Mouse (Mus musculus) stomach, embryonic 15.5 days (tissue): ENCODE results near the gene Tlx1. TPM values are rescaled to one million over a fixed set of nuclear protein-coding genes. Genes with fewer than 3 reads are reported as not detected.

Source experiments
- ATAC-seq: fragments of 200-750 bp; cut with Nextera tagmentation; 2 replicates; pipeline ENCODE4 v1.8.0; 2017; ENCODE audit warnings: low read depth, moderate number of reproducible peaks, moderate TSS enrichment; ENCODE audit not compliant: insufficient read depth, low FRiP score
- H3K27ac ChIP-seq: fragments of 300-500 bp; sonication (generic); 2 replicates; pipeline ENCODE4 v1.5.1; 2015; ENCODE audit warnings: mild to moderate bottlenecking, inconsistent platforms
- H3K27me3 ChIP-seq: fragments of 300-500 bp; sonication (generic); replicated peaks from 2 replicates; pipeline ENCODE4 v1.6.1; 2015; ENCODE audit warnings: inconsistent platforms
- H3K36me3 ChIP-seq: fragments of 300-500 bp; sonication (generic); 2 replicates; pipeline ENCODE4 v1.6.1; 2015; ENCODE audit warnings: inconsistent platforms
- H3K4me1 ChIP-seq: fragments of 300-500 bp; sonication (generic); 2 replicates; pipeline ENCODE4 v1.6.1; 2015; ENCODE audit warnings: inconsistent platforms
- H3K4me2 ChIP-seq: fragments of 300-500 bp; sonication (generic); 2 replicates; pipeline ENCODE4 v1.6.1; 2015; ENCODE audit warnings: mild to moderate bottlenecking, inconsistent platforms
- H3K4me3 ChIP-seq: fragments of 300-500 bp; sonication (generic); replicated peaks from 2 replicates; pipeline ENCODE4 v1.5.1; 2015; ENCODE audit warnings: inconsistent platforms
- H3K9ac ChIP-seq: fragments of 300-500 bp; sonication (generic); 2 replicates; pipeline ENCODE4 v1.6.1; 2015; ENCODE audit warnings: inconsistent platforms
- H3K9me3 ChIP-seq: fragments of 300-500 bp; sonication (generic); 2 replicates; pipeline ENCODE4 v1.6.1; 2016; ENCODE audit warnings: inconsistent platforms
- WGBS: fragments of 180-500 bp; shearing (Covaris S2); methylation state at CpG from one replicate; pipeline ENCODE4 v1.1.7; 2015; 5-methylcytosine and 5-hydroxymethylcytosine counted together
- polyA plus RNA-seq: library from polyadenylated mRNA; unstranded; fragments of >200 nt; fragmentation: Nextera tagmentation; extraction: Ambion mirVana; gene quantifications from 2 replicates; pipeline ENCODE4 v1.2.1, GENCODE M21; 2015

Gene Tlx1
- polyA plus RNA-seq, 1 experiment from 2014 or later: 5.4 TPM

DNA sequence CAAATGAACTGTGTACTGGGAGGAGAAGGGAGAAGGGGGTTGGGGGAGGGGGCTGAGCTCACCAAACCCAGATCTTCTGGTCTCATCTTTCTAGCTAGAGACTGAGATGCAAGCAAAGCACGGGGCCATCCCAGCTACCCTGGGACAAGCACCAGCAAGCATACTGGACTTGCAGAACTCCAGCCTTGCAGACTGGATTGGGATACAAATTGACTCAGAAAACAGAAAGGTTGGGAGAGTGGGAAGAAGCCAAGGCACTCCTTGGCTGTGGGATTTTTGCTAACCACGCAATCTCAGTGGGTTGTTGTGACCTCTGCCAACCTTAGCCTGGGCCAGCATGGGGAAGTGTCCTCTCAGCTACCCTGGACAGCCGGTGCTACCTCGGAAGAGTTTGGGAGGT lies 3.4 kb upstream of the Tlx1 start:
- 0% methylated on average over 4 of the region's 4 CpGs for WGBS

DNA sequence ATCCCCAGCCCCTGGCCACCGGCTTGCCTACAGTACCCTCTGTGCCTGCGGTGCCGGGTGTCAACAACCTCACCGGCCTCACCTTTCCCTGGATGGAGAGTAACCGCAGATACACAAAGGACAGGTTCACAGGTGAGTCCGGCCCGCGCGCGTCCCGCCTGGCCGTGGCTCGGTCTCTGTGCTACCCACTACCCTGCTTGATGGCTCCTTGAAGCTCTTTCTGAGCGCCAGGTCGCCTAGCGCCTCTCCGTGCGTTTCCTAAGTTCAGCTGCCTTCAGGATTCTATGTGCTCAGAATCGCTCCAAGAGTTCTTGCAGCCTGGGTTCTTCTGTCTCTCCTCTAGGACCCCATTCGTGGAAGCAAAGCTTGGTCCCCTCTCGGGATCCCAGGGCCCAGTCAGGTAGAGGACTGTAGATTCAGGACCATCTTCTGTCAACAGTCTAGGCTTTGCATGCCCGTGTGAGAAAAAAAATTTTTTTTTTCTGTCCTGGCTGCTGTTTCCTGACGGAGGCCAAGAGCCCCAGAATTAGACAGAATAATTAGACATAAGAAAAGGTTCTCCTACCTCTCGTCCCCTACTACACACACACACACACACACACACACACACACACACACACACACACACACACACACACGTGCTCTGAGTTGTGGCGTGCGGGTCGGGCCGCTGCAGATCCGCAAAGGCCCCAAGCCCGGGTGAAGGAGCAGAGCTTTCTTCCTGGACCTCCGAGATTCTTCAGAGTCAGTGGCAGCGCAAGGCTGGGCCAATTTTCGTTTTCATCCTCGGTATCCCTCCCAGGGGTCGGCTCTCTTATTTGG lies 1.1 kb downstream of the Tlx1 start:
- Histone ChIP-seq H3K27ac (no peak overlapping the region), H3K27me3 (peaks cover 95% of the 10 kb centered on the region), H3K4me3 (peak overlapping the region; percentile 35), H3K4me2 (peak overlapping the region; percentile 49), H3K9ac (no peak overlapping the region), H3K9me3 (no peaks in the 10 kb centered on the region), H3K4me1 (peaks cover 20% of the 10 kb centered on the region), H3K36me3 (no peaks in the 10 kb centered on the region)
- ATAC-seq: no peak
- WGBS: 4% methylated on average over 36 of the region's 36 CpGs

More for the DNA sequence above, 3.4 kb upstream of the Tlx1 start:
- Histone ChIP-seq H3K9ac (no peak overlapping the region), H3K27me3 (peaks cover 96% of the 10 kb centered on the region), H3K4me1 (peaks cover 20% of the 10 kb centered on the region; the same call in 1 of the 2 replicates), H3K4me3 (no peak overlapping the region), H3K9me3 (no peaks in the 10 kb centered on the region), H3K36me3 (no peaks in the 10 kb centered on the region), H3K27ac (no peak overlapping the region), H3K4me2 (no peak overlapping the region)
- no peak for ATAC-seq

DNA sequence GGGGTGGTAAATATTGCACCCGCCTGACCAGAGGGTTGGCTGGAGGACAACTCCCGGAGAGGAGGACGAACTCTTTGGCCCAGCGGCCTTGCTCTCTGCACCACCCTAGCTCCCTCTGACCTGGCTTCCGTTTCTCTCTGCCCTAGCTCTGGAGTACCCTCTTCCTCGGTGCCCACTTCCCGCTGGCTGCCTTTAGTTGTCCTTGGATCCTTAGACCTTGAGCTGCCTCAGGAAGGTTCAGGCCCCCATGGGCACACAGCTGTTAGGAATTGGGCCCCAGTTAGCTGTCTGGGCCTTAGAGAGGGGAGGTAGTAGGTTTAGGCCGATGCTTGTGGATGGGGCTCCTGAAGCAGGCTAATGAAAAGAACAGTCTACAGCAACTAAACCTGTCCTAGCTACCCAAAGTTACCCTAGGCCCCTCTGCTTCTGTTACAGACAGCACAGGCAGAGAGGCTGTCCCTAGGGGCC lies 1.7 kb downstream of the Tlx1 start:
- Histone ChIP-seq H3K36me3 (no peaks in the 10 kb centered on the region), H3K27ac (no peak overlapping the region), H3K9ac (no peak overlapping the region), H3K27me3 (peaks cover 95% of the 10 kb centered on the region), H3K4me2 (no peak overlapping the region), H3K4me3 (peak overlapping the region; percentile 35), H3K9me3 (no peaks in the 10 kb centered on the region), H3K4me1 (peaks cover 20% of the 10 kb centered on the region)
- WGBS: 11% methylated on average over 8 of the region's 8 CpGs
- no peak for ATAC-seq

DNA sequence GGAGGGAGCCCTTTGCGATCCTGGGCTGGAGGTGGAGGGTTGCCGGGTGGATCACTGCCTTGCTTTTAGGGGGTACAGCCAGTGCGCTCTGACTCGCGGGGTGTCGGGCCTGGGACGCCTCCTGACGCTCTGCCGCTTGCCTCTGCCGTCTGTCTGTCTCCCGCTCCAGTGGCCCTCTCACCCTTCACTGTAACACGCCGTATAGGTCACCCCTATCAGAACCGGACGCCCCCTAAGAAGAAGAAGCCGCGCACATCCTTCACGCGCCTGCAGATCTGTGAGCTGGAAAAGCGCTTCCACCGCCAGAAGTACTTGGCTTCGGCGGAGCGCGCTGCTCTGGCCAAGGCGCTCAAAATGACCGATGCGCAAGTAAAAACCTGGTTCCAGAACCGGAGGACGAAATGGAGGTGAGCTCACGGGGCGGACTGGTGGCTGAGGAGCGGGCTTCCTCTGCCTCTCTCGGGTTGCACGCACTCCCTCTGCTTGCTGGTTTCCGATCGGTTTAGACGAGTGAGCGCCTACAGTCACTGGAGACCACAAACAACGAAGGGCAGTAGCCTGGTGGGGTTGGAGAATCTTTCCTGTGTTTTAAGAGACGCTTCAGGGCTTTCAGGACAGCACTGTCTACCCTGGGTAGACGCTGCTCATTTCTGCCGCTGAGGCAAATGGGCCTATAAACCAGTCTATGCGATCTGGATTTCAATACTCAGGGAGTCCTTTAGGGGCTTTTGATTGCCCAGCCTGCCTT lies 3.0 kb downstream of the Tlx1 start:
- H3K27ac ChIP-seq: no peak overlapping the region
- 1% methylated on average over 44 of the region's 44 CpGs for WGBS
- peaks cover 93% of the 10 kb centered on the region for H3K27me3 ChIP-seq
- peaks cover 20% of the 10 kb centered on the region for H3K4me1 ChIP-seq
- H3K9me3 ChIP-seq: no peaks in the 10 kb centered on the region
- H3K9ac ChIP-seq: no peak overlapping the region
- 0 out of 2 replicates have a peak overlapping the region, but pooled peaks have one; percentile 5 for H3K4me2 ChIP-seq
- ATAC-seq: no peak
- H3K36me3 ChIP-seq: no peaks in the 10 kb centered on the region
- peak overlapping the region; percentile 35 for H3K4me3 ChIP-seq

DNA sequence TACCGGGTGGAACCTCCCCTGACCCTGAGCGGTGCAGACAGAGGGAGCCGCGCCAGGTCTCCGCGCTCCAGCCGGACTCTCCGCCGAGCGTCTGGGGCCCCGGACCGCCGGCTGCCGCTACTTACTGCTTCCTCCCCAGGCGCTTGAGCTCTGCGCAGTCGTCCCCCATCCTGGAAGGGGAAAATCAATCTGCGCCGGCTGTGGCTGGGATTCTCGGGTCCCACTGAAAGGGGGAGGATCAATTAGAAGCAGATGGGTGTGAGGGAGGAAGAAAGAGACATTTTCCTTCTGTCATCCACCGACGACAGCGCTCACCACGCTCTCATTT lies 3.5 kb downstream of the Tlx1 start:
- H3K4me2 ChIP-seq: no peak overlapping the region
- H3K4me3 ChIP-seq: peak overlapping the region; percentile 35
- no peaks in the 10 kb centered on the region for H3K36me3 ChIP-seq
- peaks cover 93% of the 10 kb centered on the region for H3K27me3 ChIP-seq
- 1% methylated on average over 22 of the region's 24 CpGs for WGBS
- H3K9me3 ChIP-seq: no peaks in the 10 kb centered on the region
- H3K27ac ChIP-seq: no peak overlapping the region
- peaks cover 20% of the 10 kb centered on the region for H3K4me1 ChIP-seq
- no peak overlapping the region for H3K9ac ChIP-seq
- ATAC-seq: no peak

DNA sequence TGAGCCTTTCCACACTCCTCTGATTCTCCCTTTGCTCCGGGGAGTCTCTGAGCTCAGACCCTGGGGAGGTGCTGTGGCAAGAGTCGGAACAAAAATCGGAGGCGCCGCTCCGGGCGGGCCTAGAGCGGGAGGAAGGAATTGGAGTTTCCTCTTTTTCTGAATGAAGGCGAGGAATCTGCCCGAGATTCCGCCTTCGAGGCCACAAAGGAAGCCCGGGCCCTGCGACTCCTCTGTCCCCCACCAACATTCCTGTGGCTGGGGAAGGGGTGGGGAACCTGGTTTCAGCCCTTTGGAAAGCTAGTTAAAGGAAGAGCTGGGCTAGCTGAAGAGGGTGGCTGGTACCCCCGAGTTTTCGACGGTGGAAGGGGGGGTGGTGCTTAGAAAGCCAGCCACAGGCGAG lies 4.0 kb downstream of the Tlx1 start:
- H3K27ac ChIP-seq: no peak overlapping the region
- no peak overlapping the region for H3K4me2 ChIP-seq

DNA sequence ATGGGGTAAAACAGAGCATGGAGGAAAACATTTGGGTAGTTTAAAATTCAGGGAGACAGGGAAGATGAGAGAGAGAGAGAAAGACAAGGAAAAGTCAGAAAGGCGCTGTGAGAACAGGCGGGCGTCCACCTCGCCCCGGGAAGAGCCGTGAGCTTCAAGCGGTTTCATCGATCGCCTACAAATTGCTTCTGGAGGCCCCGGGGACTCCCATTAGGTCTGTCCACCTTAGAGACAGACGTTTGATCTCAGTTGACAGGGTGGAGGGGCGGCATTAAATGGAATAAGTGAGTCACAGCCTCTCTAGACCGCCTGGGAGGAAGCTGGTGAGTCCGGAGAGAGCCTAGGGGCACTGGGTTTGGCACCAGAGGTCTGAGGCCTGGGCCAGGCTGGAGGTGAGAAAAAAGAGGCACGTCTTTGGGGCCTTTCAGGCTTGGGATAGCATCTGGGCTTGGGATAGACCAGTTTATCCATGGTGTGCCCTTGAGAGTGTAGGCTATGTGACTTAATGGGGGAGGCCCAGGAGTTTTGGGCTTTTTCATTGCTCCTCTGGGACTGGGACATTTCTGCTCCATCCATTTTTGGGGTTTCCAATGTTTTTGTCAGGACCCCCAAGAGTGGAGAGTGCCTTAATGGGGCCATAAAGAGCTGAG lies 4.8 kb downstream of the Tlx1 start:
- peak overlapping the region; percentile 11; the same call in 1 of the 2 replicates for H3K4me3 ChIP-seq
- no peak overlapping the region for H3K27ac ChIP-seq
- H3K9me3 ChIP-seq: no peaks in the 10 kb centered on the region

More for the DNA sequence above, 4.0 kb downstream of the Tlx1 start:
- no peak for ATAC-seq
- Histone ChIP-seq H3K27me3 (peaks cover 95% of the 10 kb centered on the region), H3K9ac (no peak overlapping the region), H3K36me3 (no peaks in the 10 kb centered on the region), H3K9me3 (no peaks in the 10 kb centered on the region), H3K4me3 (peak overlapping the region; percentile 5), H3K4me1 (peaks cover 19% of the 10 kb centered on the region)
- WGBS: 1% methylated on average over 18 of the region's 18 CpGs

DNA sequence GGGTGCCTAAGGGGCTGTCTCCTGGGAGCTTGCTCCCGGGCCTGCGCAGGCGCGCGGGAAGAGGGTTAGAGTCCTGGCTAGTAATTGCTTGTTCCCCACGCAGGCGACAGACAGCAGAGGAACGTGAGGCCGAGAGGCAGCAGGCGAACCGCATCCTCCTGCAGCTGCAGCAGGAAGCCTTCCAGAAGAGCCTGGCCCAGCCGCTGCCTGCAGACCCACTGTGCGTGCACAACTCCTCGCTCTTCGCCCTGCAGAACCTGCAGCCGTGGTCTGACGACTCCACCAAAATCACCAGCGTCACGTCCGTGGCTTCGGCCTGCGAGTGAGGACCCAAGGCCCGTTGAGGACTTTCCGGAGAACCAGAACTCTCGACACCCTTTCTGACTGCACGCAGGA lies 5.3 kb downstream of the Tlx1 start:
- H3K27me3 ChIP-seq: peaks cover 95% of the 10 kb centered on the region
- H3K27ac ChIP-seq: no peak overlapping the region
- no peaks in the 10 kb centered on the region for H3K9me3 ChIP-seq
- 3% methylated on average over 26 of the region's 26 CpGs for WGBS
- H3K4me2 ChIP-seq: peak overlapping the region; percentile 8; the same call in 1 of the 2 replicates
- H3K4me1 ChIP-seq: peaks cover 8% of the 10 kb centered on the region
- peak overlapping the region; percentile 11 for H3K4me3 ChIP-seq
- H3K36me3 ChIP-seq: no peaks in the 10 kb centered on the region
- ATAC-seq: no peak
- H3K9ac ChIP-seq: no peak overlapping the region; the same call in 1 of the 2 replicates

More for the DNA sequence above, 4.8 kb downstream of the Tlx1 start:
- no peak for ATAC-seq
- peaks cover 95% of the 10 kb centered on the region for H3K27me3 ChIP-seq
- H3K9ac ChIP-seq: no peak overlapping the region
- H3K36me3 ChIP-seq: no peaks in the 10 kb centered on the region
- no peak overlapping the region for H3K4me2 ChIP-seq
- H3K4me1 ChIP-seq: peaks cover 13% of the 10 kb centered on the region
- 6% methylated on average over 15 of the region's 15 CpGs for WGBS

DNA sequence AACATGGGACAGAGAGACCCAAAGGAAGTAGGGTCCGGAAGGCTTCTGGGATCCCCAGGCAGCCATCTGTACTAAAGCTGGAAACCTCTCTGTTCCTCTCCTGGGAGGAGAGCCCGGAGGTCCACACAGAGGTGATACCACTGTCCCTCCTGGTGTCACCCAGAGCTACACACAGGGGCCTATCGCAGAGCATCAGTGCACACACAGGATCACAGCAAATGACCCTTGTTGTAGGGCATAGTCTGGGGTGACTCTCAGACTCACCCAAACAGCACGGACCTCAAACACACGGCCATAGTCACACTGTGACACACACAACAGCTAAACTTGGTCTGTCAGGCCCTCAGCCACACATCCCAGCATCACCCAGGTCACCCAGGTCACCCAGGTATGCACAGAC lies 5.9 kb downstream of the Tlx1 start:
- H3K27ac ChIP-seq: no peak overlapping the region
- peak overlapping the region; percentile 11; the same call in 1 of the 2 replicates for H3K4me3 ChIP-seq
- H3K4me1 ChIP-seq: peaks cover 5% of the 10 kb centered on the region; the same call in 1 of the 2 replicates
- H3K36me3 ChIP-seq: no peaks in the 10 kb centered on the region
- 5% methylated on average over 5 of the region's 5 CpGs for WGBS
- peak overlapping the region; percentile 8; the same call in 1 of the 2 replicates for H3K4me2 ChIP-seq
- no peaks in the 10 kb centered on the region for H3K9me3 ChIP-seq
- peaks cover 94% of the 10 kb centered on the region for H3K27me3 ChIP-seq
- H3K9ac ChIP-seq: no peak overlapping the region
- no peak for ATAC-seq

DNA sequence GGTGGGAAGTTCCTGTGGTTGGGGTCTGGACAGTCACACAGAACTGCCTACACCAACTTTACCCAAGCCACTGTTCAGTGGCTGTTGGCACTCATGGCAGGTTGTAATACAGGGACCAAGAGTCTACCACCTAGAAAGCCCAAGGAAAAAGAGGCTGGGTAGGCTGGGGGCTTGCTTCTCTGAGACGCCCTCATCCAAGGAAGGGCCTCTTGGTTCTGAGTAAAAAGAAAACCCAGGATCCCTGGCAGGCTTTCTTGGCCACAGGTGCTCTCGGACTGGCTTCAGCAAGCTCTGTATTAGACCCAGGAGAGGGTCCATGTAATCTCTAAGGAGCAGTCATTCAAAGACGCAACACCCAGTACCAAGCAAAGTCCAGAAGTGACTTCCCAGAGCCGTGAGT lies 7.7 kb downstream of the Tlx1 start:
- Histone ChIP-seq H3K9me3 (no peaks in the 10 kb centered on the region), H3K9ac (no peak overlapping the region), H3K4me1 (peaks cover 9% of the 10 kb centered on the region; the same call in 1 of the 2 replicates), H3K4me3 (no peak overlapping the region), H3K27ac (no peak overlapping the region), H3K27me3 (peaks cover 95% of the 10 kb centered on the region), H3K36me3 (no peaks in the 10 kb centered on the region), H3K4me2 (no peak overlapping the region)
- 3% methylated on average over 4 of the region's 4 CpGs for WGBS
- ATAC-seq: no peak

DNA sequence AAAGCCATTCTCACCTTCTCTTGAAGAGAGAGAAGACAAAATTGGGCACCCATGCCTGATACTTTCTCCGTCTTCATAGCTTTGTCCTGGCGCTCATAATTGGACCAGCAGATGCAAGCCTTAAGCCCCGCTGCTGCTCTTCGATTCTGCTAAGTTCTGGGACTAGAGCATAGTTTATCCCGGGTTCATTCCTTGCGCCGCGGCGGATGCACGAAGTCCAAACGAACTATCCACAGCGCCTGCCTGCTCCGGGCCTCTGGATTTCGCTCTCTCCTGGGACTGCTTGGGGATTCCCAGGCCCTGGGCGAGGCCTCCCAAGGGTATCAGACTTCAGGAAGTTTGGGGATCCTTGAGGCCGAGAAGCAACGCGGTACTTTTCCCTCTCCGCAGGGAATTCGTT lies 8.4 kb downstream of the Tlx1 start:
- 4% methylated on average over 20 of the region's 20 CpGs for WGBS
- no peak overlapping the region for H3K4me3 ChIP-seq

More for the DNA sequence above, 8.4 kb downstream of the Tlx1 start:
- H3K4me2 ChIP-seq: no peak overlapping the region
- no peaks in the 10 kb centered on the region for H3K9me3 ChIP-seq
- no peak overlapping the region for H3K9ac ChIP-seq
- no peaks in the 10 kb centered on the region for H3K36me3 ChIP-seq
- H3K27me3 ChIP-seq: peaks cover 95% of the 10 kb centered on the region
- H3K4me1 ChIP-seq: peaks cover 9% of the 10 kb centered on the region; the same call in 1 of the 2 replicates
- H3K27ac ChIP-seq: no peak overlapping the region
- no peak for ATAC-seq
